Mouse (Mus musculus) brain, adult 2 months (tissue): ENCODE data around the gene Psmd11.

Experiments used
- DNase-seq: peaks from one replicate; pipeline ENCODE4 v3.0.0; 2011; ENCODE audit warnings: low read depth, low spot score

The Psmd11 gene

GRCm38 (mm10) chr11:80479906-80480866, 51.8 kb downstream of the Psmd11 start:
- peak; percentile 80 for DNase-seq

GRCm38 (mm10) chr11:80481409-80482050, 53.1 kb downstream of the Psmd11 start:
- DNase-seq = peak; percentile 61

GRCm38 (mm10) chr11:80482347-80482746, 53.9 kb downstream of the Psmd11 start:
- no peak for DNase-seq

GRCm38 (mm10) chr11:80482921-80483320, 54.5 kb downstream of the Psmd11 start:
- DNase-seq = peak; percentile 56

- no peak for DNase-seq
Observed at GRCm38 (mm10) chr11:80483536-80484067, 55.2 kb downstream of the Psmd11 start.

GRCm38 (mm10) chr11:80484191-80484791, 55.9 kb downstream of the Psmd11 start:
- DNase-seq = peak; percentile 99

GRCm38 (mm10) chr11:80485120-80485551, 56.7 kb downstream of the Psmd11 start:
- DNase-seq = peak; percentile 89

- peak; percentile 70 for DNase-seq
Observed at GRCm38 (mm10) chr11:80485622-80486206, 57.3 kb downstream of the Psmd11 start.

GRCm38 (mm10) chr11:80487904-80488587, 59.6 kb downstream of the Psmd11 start:
- DNase-seq = peak; percentile 87

- peak; percentile 81 for DNase-seq
Observed at GRCm38 (mm10) chr11:80489172-80489881, 60.9 kb downstream of the Psmd11 start.

GRCm38 (mm10) chr11:80489882-80490196, 61.4 kb downstream of the Psmd11 start:
- peak; percentile 69 for DNase-seq

- DNase-seq = no peak
Observed at GRCm38 (mm10) chr11:80490831-80491230, 62.4 kb downstream of the Psmd11 start.

GRCm38 (mm10) chr11:80493186-80493585, 64.8 kb downstream of the Psmd11 start:
- DNase-seq = peak; percentile 60

- no peak for DNase-seq
Observed at GRCm38 (mm10) chr11:80494852-80495251, 66.4 kb downstream of the Psmd11 start.

- DNase-seq = peak; percentile 65
Observed at GRCm38 (mm10) chr11:80495972-80496371, 67.6 kb downstream of the Psmd11 start.

- peak; percentile 65 for DNase-seq
Observed at GRCm38 (mm10) chr11:80496640-80497039, 68.2 kb downstream of the Psmd11 start.

GRCm38 (mm10) chr11:80497225-80497919, 69.0 kb downstream of the Psmd11 start:
- no peak for DNase-seq

- peak; percentile 67 for DNase-seq
Observed at GRCm38 (mm10) chr11:80498328-80499070, 70.1 kb downstream of the Psmd11 start.

- peak; percentile 54 for DNase-seq
Observed at GRCm38 (mm10) chr11:80499550-80499952, 71.1 kb downstream of the Psmd11 start.
